Comparison of ENCODE assay signal across 8 mouse cellular contexts in the genomic region with DNA sequence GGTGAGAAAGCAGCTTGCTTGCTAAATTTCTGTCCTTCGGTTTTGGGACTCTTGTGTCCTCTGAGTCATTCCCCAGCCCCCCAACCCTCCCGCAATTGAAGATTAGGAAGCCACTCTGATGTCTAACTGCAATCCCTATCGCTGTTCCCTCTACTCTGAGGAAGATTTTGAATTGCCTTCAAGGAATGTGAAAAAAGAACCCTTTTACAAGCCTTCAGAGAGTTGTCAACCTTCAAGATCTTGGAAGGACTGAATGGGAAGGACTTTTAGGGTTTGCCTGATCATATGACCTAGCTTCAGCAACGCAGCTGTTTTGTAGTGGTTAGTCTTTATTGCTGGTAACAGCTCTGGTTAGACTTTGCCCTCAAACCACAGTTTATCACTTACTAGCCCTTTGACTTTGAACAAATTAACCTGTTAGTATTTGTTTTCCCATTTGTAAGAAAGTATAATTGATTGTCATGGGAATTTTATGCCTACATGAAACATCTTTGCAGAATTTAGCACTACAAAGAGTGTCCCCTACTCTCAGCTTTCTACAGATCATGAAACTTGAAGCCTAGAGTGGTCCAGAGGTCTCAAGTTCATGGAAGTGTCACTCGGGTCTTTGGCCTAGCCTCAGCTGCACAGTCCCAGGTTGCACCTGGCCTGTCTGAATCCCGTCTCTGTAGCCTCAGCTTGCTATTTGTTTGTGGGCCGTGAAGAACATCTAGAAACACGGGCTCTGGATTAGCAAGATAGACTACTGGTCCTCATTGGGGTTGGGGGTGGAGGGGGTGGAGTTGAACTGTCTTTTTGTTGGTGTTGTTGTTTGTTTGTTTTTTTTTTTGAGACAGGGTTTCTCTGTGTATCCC. TPM values are rescaled to one million over a fixed set of nuclear protein-coding genes. Genes with fewer than 3 reads are reported as not detected.
DNase-seq lines count a peak whose midpoint lies in the region; ATAC-seq and TF ChIP-seq lines count a peak whose summit lies in the region.

No protein-coding gene starts in this region.

- H3K36me3 ChIP-seq in embryonic facial prominence, embryonic 10.5 days (replicated peaks): no peaks in the 10 kb centered on the region
- no peaks in the 10 kb centered on the region for H3K36me3 ChIP-seq in hindbrain, postnatal 0 days (ENCODE audit: insufficient read depth, low read length)
- H3K36me3 ChIP-seq in midbrain, embryonic 11.5 days (ENCODE audit: control insufficient read depth, insufficient read depth, low read length): no peaks in the 10 kb centered on the region

- ATAC-seq in hindbrain, postnatal 0 days: no peak
- no peak for ATAC-seq in midbrain, embryonic 11.5 days (ENCODE audit: low FRiP score)
- no peak for ATAC-seq in megakaryocyte-erythroid progenitor cell, adult 5-6 weeks (replicated peaks; ENCODE audit: low FRiP score, low TSS enrichment, poor library complexity, severe bottlenecking)

- intact Hi-C loops in left cerebral cortex, adult 2 months (cut with DNase I): loop anchor here (2.0 to 10.0 kb wide), 3 partner anchors 21 to 561 kb away; a partner anchor contains a TSS
- intact Hi-C loops in left cerebral cortex, postnatal 4 days (cut with DNase I): loop anchor here (2.0 to 5.0 kb wide), 4 partner anchors 65 to 314 kb away; a partner anchor contains a TSS

- no peak for TF ChIP-seq CTCF in left cerebral cortex, adult 2 months (IDR thresholded peaks at IDR 0.05)
- TF ChIP-seq CTCF in hindbrain, postnatal 0 days (IDR thresholded peaks at IDR 0.05; ENCODE audit: low read depth): no peak

- H3K4me3 ChIP-seq in left cerebral cortex, adult 2 months: peak overlapping the region; percentile 60
- peak overlapping the region; percentile 63 for H3K4me3 ChIP-seq in embryonic facial prominence, embryonic 10.5 days
- H3K4me3 ChIP-seq in hindbrain, postnatal 0 days (ENCODE audit: low read length): peak overlapping the region; percentile 44
- peak overlapping the region; percentile 38 for H3K4me3 ChIP-seq in midbrain, embryonic 11.5 days (ENCODE audit: low read depth, low read length)

- H3K4me1 ChIP-seq in embryonic facial prominence, embryonic 10.5 days: peaks cover 77% of the 10 kb centered on the region
- H3K4me1 ChIP-seq in hindbrain, postnatal 0 days (ENCODE audit: insufficient read depth, low read length): peaks cover 24% of the 10 kb centered on the region
- peaks cover 49% of the 10 kb centered on the region for H3K4me1 ChIP-seq in midbrain, embryonic 11.5 days (ENCODE audit: control insufficient read depth, insufficient read depth, low read length)

- H3K4me2 ChIP-seq in hindbrain, postnatal 0 days (ENCODE audit: low read depth, low read length): peak overlapping the region; percentile 83
- peak overlapping the region; percentile 75 for H3K4me2 ChIP-seq in midbrain, embryonic 11.5 days

- DNase-seq in left cerebral cortex, adult 2 months (ENCODE audit: extremely low spot score in 1 of 2, low spot score in 2 of 2): peak in 1 of 2 experiments; percentile 11
- DNase-seq in left cerebral cortex, postnatal 4 days: no peak
- no peak for DNase-seq in embryonic facial prominence, embryonic 10.5 days (ENCODE audit: low spot score)
- no peak for DNase-seq in hindbrain, postnatal 0 days (ENCODE audit: low spot score)
- no peak for DNase-seq in midbrain, embryonic 11.5 days (ENCODE audit: low spot score, missing footprints)
- DNase-seq in urinary bladder, postnatal 14 days (ENCODE audit: low spot score): no peak
- DNase-seq in urinary bladder, postnatal 25 days (ENCODE audit: low spot score): no peak

- H3K27me3 ChIP-seq in embryonic facial prominence, embryonic 10.5 days (replicated peaks; ENCODE audit: low read depth, poor library complexity, severe bottlenecking): peaks cover 31% of the 10 kb centered on the region
- H3K27me3 ChIP-seq in hindbrain, postnatal 0 days (ENCODE audit: insufficient read depth, low read length): no peaks in the 10 kb centered on the region
- no peaks in the 10 kb centered on the region; the same call in 1 of the 2 replicates for H3K27me3 ChIP-seq in midbrain, embryonic 11.5 days (ENCODE audit: control insufficient read depth, insufficient read depth, low read length)

- H3K9me3 ChIP-seq in embryonic facial prominence, embryonic 10.5 days: no peaks in the 10 kb centered on the region
- H3K9me3 ChIP-seq in hindbrain, postnatal 0 days (ENCODE audit: low read length): no peaks in the 10 kb centered on the region
- no peaks in the 10 kb centered on the region for H3K9me3 ChIP-seq in midbrain, embryonic 11.5 days (ENCODE audit: control insufficient read depth, low read length)

- H3K27ac ChIP-seq in left cerebral cortex, adult 2 months: peak overlapping the region; percentile 97
- H3K27ac ChIP-seq in embryonic facial prominence, embryonic 10.5 days (replicated peaks): peak overlapping the region; percentile 96
- H3K27ac ChIP-seq in hindbrain, postnatal 0 days: peak overlapping the region; percentile 94
- H3K27ac ChIP-seq in midbrain, embryonic 11.5 days (ENCODE audit: low read depth, low read length): peak overlapping the region; percentile 95

- 31% methylated on average over 8 of the region's 8 CpGs for WGBS in embryonic facial prominence, embryonic 10.5 days
- WGBS in hindbrain, postnatal 0 days: 33% methylated on average over 8 of the region's 8 CpGs
- 38% methylated on average over 8 of the region's 8 CpGs for WGBS in midbrain, embryonic 11.5 days

- peak overlapping the region; percentile 51 for H3K9ac ChIP-seq in hindbrain, postnatal 0 days (replicated peaks; ENCODE audit: low read length)
- H3K9ac ChIP-seq in midbrain, embryonic 11.5 days (ENCODE audit: low read length): peak overlapping the region; percentile 82

RNA-seq across cellular contexts. Expression of a gene that starts 4.4 kb away (rescaled TPM):
- under 1 TPM; 0.40 to 0.66 TPM for total RNA-seq in left cerebral cortex, adult 2 months (2021)
- under 1 TPM; 0.44 to 0.46 TPM for total RNA-seq in left cerebral cortex, postnatal 4 days (2021)
- polyA plus RNA-seq in embryonic facial prominence, embryonic 10.5 days (2016; fragmentation: Nextera tagmentation; extraction: Ambion mirVana): 0.16 and 0.29 TPM in 2 replicates
- total RNA-seq in hindbrain, postnatal 0 days (2014; rRNA removed): 0.58 and 0.86 TPM in 2 replicates
- 0.30 and 0.37 TPM in 2 replicates for polyA plus RNA-seq in hindbrain, postnatal 0 days (2015; fragmentation: Nextera tagmentation; extraction: Ambion mirVana)
- polyA plus RNA-seq in midbrain, embryonic 11.5 days (2014; fragmentation: Nextera tagmentation; extraction: Ambion mirVana): 0.12 and 0.23 TPM in 2 replicates
- total RNA-seq in megakaryocyte-erythroid progenitor cell, adult 5-6 weeks (2014; fragmentation: Nextera tagmentation): 0.49 TPM in 1 of 2 replicates, not detected in the other
- total RNA-seq in megakaryocyte-erythroid progenitor cell, adult 5-6 weeks (2017): 0.34 and 1.3 TPM in 2 replicates

RNA-seq across cellular contexts. Expression of a gene that starts 33.5 kb away (rescaled TPM):
- total RNA-seq in left cerebral cortex, adult 2 months (2021): 10 to 100 TPM; 85.5 to 93.0 TPM
- 100 to 1,000 TPM; 105 to 107 TPM for total RNA-seq in left cerebral cortex, postnatal 4 days (2021)
- polyA plus RNA-seq in embryonic facial prominence, embryonic 10.5 days (2016; fragmentation: Nextera tagmentation; extraction: Ambion mirVana): 281 and 285 TPM in 2 replicates
- total RNA-seq in hindbrain, postnatal 0 days (2014; rRNA removed): 149 and 155 TPM in 2 replicates
- 181 TPM in 2 replicates for polyA plus RNA-seq in hindbrain, postnatal 0 days (2015; fragmentation: Nextera tagmentation; extraction: Ambion mirVana)
- polyA plus RNA-seq in midbrain, embryonic 11.5 days (2014; fragmentation: Nextera tagmentation; extraction: Ambion mirVana): 286 and 307 TPM in 2 replicates
- 218 and 249 TPM in 2 replicates for total RNA-seq in megakaryocyte-erythroid progenitor cell, adult 5-6 weeks (2014; fragmentation: Nextera tagmentation)
- 53.9 and 91.2 TPM in 2 replicates for total RNA-seq in megakaryocyte-erythroid progenitor cell, adult 5-6 weeks (2017)

RNA-seq across cellular contexts. Expression of a gene that starts 33.9 kb away (rescaled TPM):
- total RNA-seq in left cerebral cortex, adult 2 months (2021): 10 to 100 TPM; 66.1 to 77.5 TPM
- total RNA-seq in left cerebral cortex, postnatal 4 days (2021): 10 to 100 TPM; 47.8 to 52.7 TPM
- polyA plus RNA-seq in embryonic facial prominence, embryonic 10.5 days (2016; fragmentation: Nextera tagmentation; extraction: Ambion mirVana): 22.1 and 22.7 TPM in 2 replicates
- total RNA-seq in hindbrain, postnatal 0 days (2014; rRNA removed): 20.6 and 25.8 TPM in 2 replicates
- polyA plus RNA-seq in hindbrain, postnatal 0 days (2015; fragmentation: Nextera tagmentation; extraction: Ambion mirVana): 19.8 and 23.1 TPM in 2 replicates
- polyA plus RNA-seq in midbrain, embryonic 11.5 days (2014; fragmentation: Nextera tagmentation; extraction: Ambion mirVana): 19.4 and 24.3 TPM in 2 replicates
- total RNA-seq in megakaryocyte-erythroid progenitor cell, adult 5-6 weeks (2014; fragmentation: Nextera tagmentation): 23.4 and 28.7 TPM in 2 replicates
- total RNA-seq in megakaryocyte-erythroid progenitor cell, adult 5-6 weeks (2017): 1.7 and 2.1 TPM in 2 replicates

RNA-seq across cellular contexts. Expression of a gene that starts 47.8 kb away (rescaled TPM):
- total RNA-seq in left cerebral cortex, adult 2 months (2021): not detected
- not detected for total RNA-seq in left cerebral cortex, postnatal 4 days (2021)
- polyA plus RNA-seq in embryonic facial prominence, embryonic 10.5 days (2016; fragmentation: Nextera tagmentation; extraction: Ambion mirVana): 4.7 and 5.9 TPM in 2 replicates
- total RNA-seq in hindbrain, postnatal 0 days (2014; rRNA removed): 0.63 TPM in 1 of 2 replicates, not detected in the other
- 0.20 and 0.33 TPM in 2 replicates for polyA plus RNA-seq in hindbrain, postnatal 0 days (2015; fragmentation: Nextera tagmentation; extraction: Ambion mirVana)
- 6.8 and 6.9 TPM in 2 replicates for polyA plus RNA-seq in midbrain, embryonic 11.5 days (2014; fragmentation: Nextera tagmentation; extraction: Ambion mirVana)
- total RNA-seq in megakaryocyte-erythroid progenitor cell, adult 5-6 weeks (2014; fragmentation: Nextera tagmentation): 145 and 147 TPM in 2 replicates
- 124 and 142 TPM in 2 replicates for total RNA-seq in megakaryocyte-erythroid progenitor cell, adult 5-6 weeks (2017)
